Mouse (Mus musculus): Measurements from ENCODE around the gene Fap. TPM values are rescaled to one million over a fixed set of nuclear protein-coding genes. Genes with fewer than 3 reads are reported as not detected.

Fap gene
- total RNA-seq (2023): 1 to 10 TPM; 1.2 to 1.3 TPM

DNA sequence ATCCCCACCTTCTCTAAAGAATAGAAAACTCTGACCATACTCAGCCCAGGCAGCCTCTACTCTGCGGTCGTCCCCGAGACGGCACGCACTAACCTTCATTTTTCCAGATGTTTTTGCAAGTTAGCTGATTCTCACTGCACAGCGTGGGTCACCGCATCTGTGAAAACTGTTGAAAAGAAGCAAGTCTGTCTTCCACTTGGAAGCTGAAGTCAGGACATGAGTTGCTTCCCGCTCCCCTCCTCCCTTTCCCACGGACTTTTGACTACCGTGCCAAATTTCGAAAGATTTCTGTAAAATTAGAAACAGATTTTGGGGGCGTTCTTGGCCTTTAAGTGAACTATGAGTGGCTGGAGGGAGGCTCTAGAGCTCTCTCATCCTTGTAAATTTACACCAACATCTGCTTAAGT, at the start of gene Fap:
Fap (minus strand) TSS at position 323 of the 407 bp plus-strand sequence.

DNA sequence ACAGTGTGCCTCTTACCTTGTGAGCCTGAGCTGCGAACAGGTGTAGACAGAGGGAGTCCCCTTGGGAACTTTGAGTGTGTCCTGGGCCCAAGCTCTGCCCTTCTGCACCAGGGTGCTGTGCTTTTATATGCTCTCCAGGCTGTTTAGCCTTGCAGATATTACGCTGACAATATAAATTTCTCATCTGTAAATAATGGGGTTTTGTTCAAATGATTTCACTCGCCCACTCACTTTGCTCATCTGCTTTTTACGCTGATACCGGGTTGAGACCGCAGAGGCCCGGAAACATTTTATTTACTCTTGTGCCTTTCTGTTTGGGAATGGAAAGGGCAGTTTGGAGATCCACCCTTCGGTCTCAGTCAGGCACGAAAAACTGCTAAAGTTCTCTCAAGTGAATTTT, 90.3 kb downstream of the Fap start, which contains the start of gene Gcg:
Gcg (minus strand) TSS at position 101 of the 400 bp plus-strand sequence.

Other genes starting within 250 kb of the Fap start
- gene Dpp4, start 161.8 kb downstream of the Fap start, total RNA-seq (2023): 100 to 1,000 TPM; 117 to 123 TPM
- gene Gcg, start 90.4 kb downstream of the Fap start, total RNA-seq (2023): 1 to 10 TPM in 1 of 2 experiments, not detected in 1; 4.7 TPM
- gene Ifih1, start 72.2 kb upstream of the Fap start, total RNA-seq (2023): 10 to 100 TPM; 18.1 to 22.6 TPM
- not detected for gene Gca, start 90.2 kb upstream of the Fap start, total RNA-seq (2023)